Mouse (Mus musculus) hindbrain, embryonic 10.5 days (tissue): Measurements from ENCODE around the gene Bcam. TPM values are rescaled to one million over a fixed set of nuclear protein-coding genes. Genes with fewer than 3 reads are reported as not detected.
A peak's percentile ranks its signal among the peaks of the same experiment; 100 is the strongest.

Experiments used
- DNase-seq: peaks from one replicate; pipeline ENCODE4 v3.0.0-alpha.2; 2017; ENCODE audit warnings: low spot score
- H3K27ac ChIP-seq: fragments of 300-500 bp; sonication (generic); 2 replicates; pipeline ENCODE4 v1.5.1; 2016; ENCODE audit warnings: mild to moderate bottlenecking, moderate library complexity
- H3K27me3 ChIP-seq: fragments of 300-500 bp; sonication (generic); 2 replicates; pipeline ENCODE4 v1.6.1; 2016; ENCODE audit warnings: mild to moderate bottlenecking; ENCODE audit not compliant: poor library complexity, insufficient read depth, severe bottlenecking
- H3K36me3 ChIP-seq: fragments of 300-500 bp; sonication (generic); 2 replicates; pipeline ENCODE4 v1.6.1; 2016; ENCODE audit warnings: mild to moderate bottlenecking, moderate library complexity
- H3K4me1 ChIP-seq: fragments of 300-500 bp; sonication (generic); replicated peaks from 2 replicates; pipeline ENCODE4 v1.6.1; 2016; ENCODE audit warnings: mild to moderate bottlenecking
- H3K4me3 ChIP-seq: fragments of 300-500 bp; sonication (generic); 2 replicates; pipeline ENCODE4 v1.5.1; 2016; ENCODE audit warnings: mild to moderate bottlenecking, moderate library complexity
- H3K9me3 ChIP-seq: fragments of 300-500 bp; sonication (generic); 2 replicates; pipeline ENCODE4 v1.6.1; 2016; ENCODE audit warnings: mild to moderate bottlenecking, moderate library complexity
- whole genome bisulfite sequencing: fragments of 180-500 bp; shearing (Covaris S2); methylation state at CpG from one replicate; pipeline ENCODE4 v1.1.7; 2016; 5-methylcytosine and 5-hydroxymethylcytosine counted together
- polyA plus RNA-seq: library from polyadenylated mRNA; unstranded; fragments of >200 nt; fragmentation: Nextera tagmentation; extraction: Ambion mirVana; gene quantifications from 2 replicates; pipeline ENCODE4 v1.2.1, GENCODE M21; 2016

The Bcam gene
- polyA plus RNA-seq, 1 experiment from 2014 or later = 46.8 TPM

DNA sequence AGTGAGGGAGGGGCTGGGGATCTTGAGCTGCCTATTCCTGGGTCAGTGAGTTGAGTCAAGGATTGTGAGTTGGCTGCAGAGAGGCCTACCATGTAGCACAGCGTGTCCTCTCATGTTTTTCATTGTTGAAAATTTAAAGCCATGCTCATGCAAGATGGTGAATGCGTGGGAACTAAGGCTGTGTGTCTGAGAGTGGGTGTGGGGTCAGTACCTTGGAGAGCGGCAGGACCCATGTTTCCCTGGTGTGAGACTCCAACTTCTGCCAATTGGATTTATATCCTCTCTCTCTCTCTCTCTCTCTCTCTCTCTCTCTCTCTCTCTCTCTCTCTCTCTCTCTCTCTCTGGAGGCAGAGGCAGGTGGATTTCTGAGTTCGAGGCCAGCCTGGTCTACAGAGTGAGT lies 44.3 kb downstream of the Bcam start:
- no peak for DNase-seq
- Histone ChIP-seq H3K4me3 (no peak overlapping the region), H3K36me3 (peaks cover 100% of the 10 kb centered on the region), H3K9me3 (peaks cover 3% of the 10 kb centered on the region; the same call in 1 of the 2 replicates), H3K27me3 (no peaks in the 10 kb centered on the region), H3K27ac (no peak overlapping the region), H3K4me1 (no peaks in the 10 kb centered on the region)
- 91% methylated on average over 4 of the region's 4 CpGs for WGBS

DNA sequence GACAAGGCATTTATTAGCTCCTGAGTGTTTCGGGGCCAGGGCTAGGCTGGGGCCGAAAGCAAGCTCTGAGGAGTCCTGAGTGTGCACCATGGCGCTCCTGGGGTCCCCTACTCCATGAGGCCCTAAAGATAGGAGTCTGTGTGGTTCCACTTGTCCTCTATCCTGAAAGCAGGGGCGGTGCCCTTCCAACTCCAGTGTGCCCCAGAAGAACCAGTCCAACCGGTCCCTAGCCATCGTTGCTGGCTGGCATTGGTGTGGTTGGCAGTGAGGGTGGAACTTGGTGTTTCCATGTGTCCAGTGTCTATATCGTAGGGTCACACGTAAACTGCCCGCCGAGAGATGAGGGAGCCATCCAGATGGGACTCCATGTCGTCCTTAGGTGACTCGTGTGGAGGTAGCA lies 46.6 kb downstream of the Bcam start:
- Histone ChIP-seq H3K4me1 (no peaks in the 10 kb centered on the region), H3K36me3 (peaks cover 100% of the 10 kb centered on the region), H3K9me3 (peaks cover 15% of the 10 kb centered on the region), H3K27me3 (no peaks in the 10 kb centered on the region), H3K4me3 (no peak overlapping the region), H3K27ac (no peak overlapping the region)
- WGBS = 92% methylated on average over 12 of the region's 12 CpGs
- DNase-seq = no peak

DNA sequence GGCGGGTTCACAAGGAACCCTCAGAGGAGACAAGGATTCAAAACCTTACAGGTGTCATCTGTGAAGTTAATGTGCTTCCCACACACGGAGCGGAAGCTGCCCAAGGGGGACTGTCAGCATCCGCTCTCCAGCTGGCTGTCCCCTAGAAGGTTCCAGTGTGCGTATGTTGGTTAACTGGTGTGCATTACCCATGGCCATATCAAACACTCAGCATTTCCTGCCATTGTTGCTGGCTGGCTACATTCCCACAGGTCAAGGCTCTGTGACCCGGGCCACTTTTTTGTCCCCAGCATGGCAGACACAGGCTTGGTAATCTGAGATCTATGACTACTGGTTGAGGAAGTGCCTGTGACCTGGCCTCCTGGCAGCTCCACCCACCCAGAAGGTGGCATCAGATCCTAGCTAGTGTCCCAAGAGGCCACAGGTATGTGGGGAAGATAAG lies 48.0 kb downstream of the Bcam start:
- 91% methylated on average over 6 of the region's 6 CpGs for WGBS
- Histone ChIP-seq H3K27ac (no peak overlapping the region), H3K27me3 (no peaks in the 10 kb centered on the region), H3K36me3 (peaks cover 98% of the 10 kb centered on the region), H3K4me3 (no peak overlapping the region), H3K9me3 (peaks cover 15% of the 10 kb centered on the region), H3K4me1 (no peaks in the 10 kb centered on the region)
- no peak for DNase-seq

DNA sequence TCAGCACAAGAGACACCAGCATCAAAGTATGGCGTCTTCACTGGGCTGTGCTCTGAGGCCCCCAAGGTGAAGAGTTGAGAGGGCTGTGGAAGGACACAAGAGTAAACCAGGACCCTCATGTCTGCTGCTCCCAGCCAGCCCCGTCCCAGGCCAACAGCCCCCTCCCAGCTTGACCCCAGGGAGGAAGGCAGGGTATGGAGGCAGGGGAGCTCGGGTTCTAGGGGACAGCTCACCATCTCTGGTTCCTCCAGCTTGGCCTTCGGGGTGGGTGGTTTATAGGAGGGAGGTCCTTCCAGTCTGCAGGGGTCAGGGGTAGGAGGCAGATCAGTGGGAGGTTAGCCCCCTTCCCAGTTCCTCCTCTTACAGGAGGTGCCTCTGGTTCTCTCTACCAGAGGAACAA lies 51.6 kb downstream of the Bcam start:
- H3K4me3 ChIP-seq = no peak overlapping the region
- no peaks in the 10 kb centered on the region for H3K27me3 ChIP-seq
- 93% methylated on average over 4 of the region's 4 CpGs for WGBS
- peaks cover 15% of the 10 kb centered on the region for H3K9me3 ChIP-seq
- H3K36me3 ChIP-seq = peaks cover 69% of the 10 kb centered on the region
- H3K4me1 ChIP-seq = peaks cover 15% of the 10 kb centered on the region
- DNase-seq = no peak
- no peak overlapping the region for H3K27ac ChIP-seq

DNA sequence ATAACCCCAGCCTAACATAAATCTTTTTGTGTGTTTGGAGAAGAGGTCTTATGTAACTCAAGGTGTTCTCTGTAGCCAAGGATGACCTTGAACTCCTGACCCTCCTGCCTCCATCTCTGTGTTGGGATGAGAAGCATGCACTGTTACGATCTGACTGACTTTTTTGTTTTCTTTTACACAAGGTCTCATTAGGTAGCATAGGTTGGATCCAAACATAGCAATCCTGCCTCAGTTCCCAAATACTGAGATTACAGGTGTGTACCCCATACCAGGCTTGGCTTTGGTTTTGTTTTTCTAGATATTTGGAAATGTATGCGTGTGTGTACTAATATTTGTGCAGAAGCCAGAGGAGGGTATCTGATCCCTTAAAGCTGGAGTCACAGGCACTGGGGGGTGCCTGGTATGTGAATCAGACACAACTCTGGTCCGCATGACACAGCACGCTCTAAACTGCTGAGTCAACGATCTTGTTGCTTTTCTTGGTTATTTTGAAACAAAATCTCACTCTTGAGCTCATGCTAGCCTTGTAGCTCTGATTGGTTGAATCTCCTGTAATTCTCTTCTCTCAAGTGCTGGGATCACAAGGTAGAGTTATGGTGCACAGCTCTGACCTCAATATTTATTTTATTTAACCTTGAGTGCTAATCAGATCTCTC lies 52.4 kb downstream of the Bcam start:
- peaks cover 23% of the 10 kb centered on the region for H3K4me1 ChIP-seq
- DNase-seq = no peak
- 90% methylated on average over 5 of the region's 5 CpGs for WGBS
- H3K4me3 ChIP-seq = no peak overlapping the region
- peaks cover 15% of the 10 kb centered on the region for H3K9me3 ChIP-seq
- H3K27me3 ChIP-seq = no peaks in the 10 kb centered on the region
- no peak overlapping the region for H3K27ac ChIP-seq
- peaks cover 65% of the 10 kb centered on the region for H3K36me3 ChIP-seq

DNA sequence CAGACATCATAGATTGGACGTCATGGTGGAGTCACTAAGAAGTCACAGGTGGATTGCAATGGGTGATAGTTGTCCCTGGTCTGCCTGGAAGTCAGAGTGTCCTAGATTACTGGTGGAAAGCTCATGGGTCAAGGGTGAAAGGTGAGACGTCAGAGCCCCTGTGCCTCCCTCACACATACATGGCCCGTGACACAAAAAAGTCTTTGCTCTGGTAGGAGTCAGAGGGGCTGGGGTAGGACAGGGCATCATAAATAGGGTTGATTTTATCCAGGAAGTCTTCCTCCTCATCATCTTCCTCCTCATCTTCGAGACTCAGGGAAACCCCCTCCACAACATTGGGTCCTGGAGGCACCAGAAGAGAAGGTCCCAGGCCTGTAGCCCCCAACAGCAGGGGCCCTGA lies 53.5 kb downstream of the Bcam start:
- Histone ChIP-seq H3K9me3 (peaks cover 15% of the 10 kb centered on the region), H3K4me3 (no peak overlapping the region), H3K27ac (no peak overlapping the region), H3K36me3 (peaks cover 65% of the 10 kb centered on the region), H3K27me3 (no peaks in the 10 kb centered on the region), H3K4me1 (peaks cover 23% of the 10 kb centered on the region)
- no peak for DNase-seq
- WGBS = 83% methylated on average over 4 of the region's 4 CpGs

DNA sequence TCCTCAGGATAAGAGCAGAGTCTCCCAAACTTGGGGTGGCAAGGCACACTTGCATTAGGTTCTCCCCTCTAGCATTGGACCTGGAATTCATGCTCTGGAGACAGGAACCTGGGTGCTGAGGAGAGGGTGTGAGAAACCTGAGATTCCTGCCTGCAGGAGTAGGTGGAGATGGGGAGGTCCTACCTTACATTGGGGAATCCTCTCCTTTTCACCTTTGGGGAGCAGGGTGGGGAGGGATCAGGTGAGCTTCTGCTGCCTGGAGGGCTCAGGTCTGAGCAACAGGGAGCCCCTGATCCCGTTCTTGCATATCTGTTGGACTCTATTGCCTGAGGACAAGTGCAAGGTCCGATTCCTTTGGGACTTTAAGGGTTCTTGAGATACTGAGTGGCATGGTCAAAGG lies 54.0 kb downstream of the Bcam start:
- Histone ChIP-seq H3K27me3 (no peaks in the 10 kb centered on the region), H3K4me3 (peak overlapping the region; percentile 100), H3K4me1 (peaks cover 23% of the 10 kb centered on the region), H3K36me3 (peaks cover 65% of the 10 kb centered on the region), H3K27ac (peak overlapping the region; percentile 87), H3K9me3 (peaks cover 15% of the 10 kb centered on the region)
- no peak for DNase-seq
- WGBS = 87% methylated on average over 2 of the region's 2 CpGs

DNA sequence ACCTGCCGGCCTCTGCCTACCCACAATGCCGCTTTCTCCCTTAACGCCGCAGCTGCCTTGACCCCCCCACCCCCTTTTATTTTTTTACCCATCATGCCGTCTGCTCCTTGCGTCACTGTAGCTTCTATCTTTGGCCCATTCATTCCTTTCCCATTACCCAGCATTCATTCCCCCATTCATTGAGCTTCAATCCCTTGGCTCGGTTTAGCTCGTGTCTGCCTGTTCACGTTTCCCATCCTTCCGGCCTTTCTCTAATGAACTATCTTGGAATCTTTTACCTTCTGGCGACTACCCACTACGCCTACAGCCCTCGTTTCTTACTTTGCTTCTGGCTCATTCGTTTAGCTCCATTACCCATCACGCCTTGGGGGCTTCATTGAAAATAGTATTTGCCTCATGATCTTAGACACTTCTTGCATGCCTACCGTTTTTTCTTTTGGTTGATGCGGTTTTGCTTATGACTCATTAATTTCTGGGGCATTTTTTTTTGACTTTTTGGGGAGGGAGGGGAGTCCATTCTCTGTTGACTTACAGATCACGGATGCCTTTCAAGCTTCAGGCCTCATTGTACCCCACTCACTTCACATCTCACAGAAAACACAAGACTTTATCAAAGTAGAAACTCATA lies 54.6 kb downstream of the Bcam start:
- H3K27me3 ChIP-seq = no peaks in the 10 kb centered on the region
- DNase-seq = no peak
- peaks cover 65% of the 10 kb centered on the region for H3K36me3 ChIP-seq
- peak overlapping the region; percentile 87 for H3K27ac ChIP-seq
- peak overlapping the region; percentile 100 for H3K4me3 ChIP-seq
- peaks cover 23% of the 10 kb centered on the region for H3K4me1 ChIP-seq
- WGBS = 7% methylated on average over 18 of the region's 18 CpGs
- H3K9me3 ChIP-seq = peaks cover 9% of the 10 kb centered on the region

DNA sequence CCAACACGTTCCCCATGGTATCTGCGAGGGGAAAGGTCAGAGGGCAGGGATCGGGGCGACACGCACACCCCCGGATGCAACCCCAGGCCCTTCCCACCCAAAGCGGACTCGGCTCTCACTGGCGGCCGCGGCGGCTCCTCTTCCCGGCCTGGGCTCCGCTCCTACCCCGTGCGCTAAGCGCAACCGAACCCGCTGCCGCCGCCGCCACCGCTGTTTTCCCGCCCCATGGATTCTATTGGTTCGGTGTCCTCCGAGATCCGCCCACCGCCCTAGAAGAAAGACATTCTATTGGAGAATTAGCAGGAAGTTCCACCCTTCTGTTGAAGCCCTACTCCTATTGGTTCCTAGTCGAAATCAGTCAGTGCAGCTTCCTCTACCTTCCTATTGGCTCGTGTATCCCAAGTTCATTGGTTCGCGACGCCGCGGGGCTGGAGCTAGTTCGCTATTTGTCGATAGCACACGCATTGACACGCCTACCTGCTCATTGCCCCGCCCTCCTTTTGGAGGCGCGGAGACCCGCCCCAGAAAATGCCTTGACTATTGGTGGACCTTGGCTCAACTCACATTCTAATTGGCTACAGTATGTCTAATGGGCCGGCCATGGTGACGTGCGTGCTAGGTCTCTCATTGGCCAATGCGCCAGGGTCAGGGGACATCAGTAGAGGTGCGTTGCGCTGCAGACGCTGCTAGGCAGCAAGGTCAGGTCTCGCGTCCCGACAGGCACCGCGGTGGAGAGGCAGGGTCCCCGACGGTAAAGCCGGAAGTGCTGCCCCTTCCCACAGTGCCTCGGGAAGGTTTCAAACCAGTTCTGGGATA lies 55.4 kb downstream of the Bcam start, which contains the start of gene Tomm40:
Gene Tomm40, minus strand, starts transcription at position 200 of the 816 bp plus-strand sequence.
- H3K27me3 ChIP-seq = no peaks in the 10 kb centered on the region
- DNase-seq = peak; percentile 99
- H3K4me3 ChIP-seq = peak within 1 kb of the TSS; percentile 100
- WGBS = under 1% methylated on average over 59 of the region's 59 CpGs
- H3K27ac ChIP-seq = peak within 1 kb of the TSS; percentile 90
- H3K36me3 ChIP-seq = peaks cover 65% of the 10 kb centered on the region
- peaks cover 23% of the 10 kb centered on the region for H3K4me1 ChIP-seq
- H3K9me3 ChIP-seq = peaks cover 1% of the 10 kb centered on the region; the same call in 1 of the 2 replicates

DNA sequence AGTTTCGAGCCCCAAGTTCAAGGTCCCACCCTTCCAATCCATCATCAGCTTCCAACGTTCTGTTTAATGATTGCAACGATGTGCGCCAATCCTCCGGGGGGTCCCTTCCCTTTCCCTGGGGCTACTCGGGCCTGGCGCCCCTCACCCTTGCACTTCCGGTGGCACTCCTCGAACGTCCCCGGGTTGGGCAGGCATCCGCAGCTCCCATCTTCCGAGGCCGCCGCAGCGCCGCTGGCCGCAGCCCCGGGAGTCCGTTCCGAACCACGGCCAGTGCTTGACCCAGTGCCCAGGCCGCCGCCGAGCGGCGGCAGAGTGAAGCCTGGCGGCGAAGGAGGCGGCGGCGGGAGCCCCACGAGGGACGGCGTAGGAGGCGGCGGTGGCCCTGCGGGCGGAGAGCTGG lies 56.0 kb downstream of the Bcam start:
- peak overlapping the region; percentile 100 for H3K4me3 ChIP-seq

DNA sequence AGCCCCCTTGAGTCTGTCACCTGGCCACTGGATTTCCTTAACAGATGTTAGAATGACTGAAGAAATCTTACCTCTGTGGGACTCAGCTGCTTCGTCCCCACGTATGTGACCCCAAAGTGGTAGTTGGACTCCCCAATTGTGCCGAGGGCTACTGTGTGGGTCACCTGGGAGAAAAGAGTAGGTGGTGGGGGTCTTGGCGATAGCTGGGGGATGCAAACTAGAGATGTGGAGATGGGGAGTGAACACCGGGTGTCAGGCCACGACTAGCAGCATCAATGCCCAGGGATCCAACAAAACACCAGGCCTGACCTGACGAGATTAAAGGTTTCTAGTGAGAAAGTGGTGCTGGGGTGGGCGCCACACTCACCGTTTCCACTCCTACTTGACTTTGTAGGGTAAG lies 57.2 kb downstream of the Bcam start:
- Histone ChIP-seq H3K36me3 (peaks cover 65% of the 10 kb centered on the region), H3K27ac (no peak overlapping the region; the same call in 1 of the 2 replicates), H3K4me1 (peaks cover 23% of the 10 kb centered on the region), H3K27me3 (no peaks in the 10 kb centered on the region), H3K9me3 (no peaks in the 10 kb centered on the region), H3K4me3 (peak overlapping the region; percentile 100)
- 89% methylated on average over 9 of the region's 9 CpGs for WGBS
- no peak for DNase-seq

More for the DNA sequence above, 56.0 kb downstream of the Bcam start:
- Histone ChIP-seq H3K27me3 (no peaks in the 10 kb centered on the region), H3K9me3 (no peaks in the 10 kb centered on the region), H3K27ac (peak overlapping the region; percentile 90), H3K36me3 (peaks cover 65% of the 10 kb centered on the region), H3K4me1 (peaks cover 23% of the 10 kb centered on the region)
- DNase-seq = no peak
- WGBS = under 1% methylated on average over 39 of the region's 39 CpGs

DNA sequence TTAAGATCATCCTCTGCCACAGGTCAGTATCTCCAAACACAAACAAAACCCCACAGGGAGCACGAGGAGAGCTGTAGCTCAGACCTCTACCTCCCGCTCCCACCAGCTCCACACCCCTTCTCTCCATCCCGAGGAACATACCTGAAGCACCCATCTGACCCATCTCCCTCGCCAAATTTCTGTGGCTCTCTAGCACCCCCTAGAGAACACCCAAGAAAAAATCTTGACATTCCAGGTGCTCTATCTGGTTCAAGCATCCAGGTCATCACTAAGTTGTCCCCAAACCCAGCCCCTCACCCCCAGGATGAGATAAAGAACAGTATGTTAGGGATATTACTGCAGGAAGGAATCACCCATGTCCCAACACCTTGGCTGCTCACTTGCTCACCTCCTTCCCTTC lies 57.6 kb downstream of the Bcam start:
- H3K27ac ChIP-seq = no peak overlapping the region
- no peak for DNase-seq
- peaks cover 65% of the 10 kb centered on the region for H3K36me3 ChIP-seq
- H3K9me3 ChIP-seq = no peaks in the 10 kb centered on the region
- peak overlapping the region; percentile 100; the same call in 1 of the 2 replicates for H3K4me3 ChIP-seq
- H3K4me1 ChIP-seq = peaks cover 23% of the 10 kb centered on the region
- no peaks in the 10 kb centered on the region for H3K27me3 ChIP-seq
- WGBS = 59% methylated on average over 4 of the region's 4 CpGs

DNA sequence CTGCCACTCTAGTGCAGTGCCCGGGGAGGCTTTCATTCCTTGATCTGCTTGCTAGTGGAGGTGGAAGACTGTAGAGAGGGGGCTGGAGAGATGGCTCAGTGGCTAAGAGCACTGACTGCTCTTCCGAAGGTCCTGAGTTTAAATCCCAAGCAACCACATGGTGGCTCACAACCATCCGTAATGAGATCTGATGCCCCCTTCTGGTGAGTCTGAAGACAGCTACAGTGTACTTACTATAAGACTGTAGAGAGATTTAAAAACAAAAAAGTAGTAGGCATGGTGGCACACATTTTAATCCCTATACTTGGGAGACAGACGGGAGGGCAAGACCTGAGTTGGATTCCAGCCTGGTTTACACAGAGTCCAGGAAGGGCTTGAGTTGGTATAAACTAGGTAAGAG lies 58.4 kb downstream of the Bcam start:
- no peak overlapping the region for H3K4me3 ChIP-seq
- no peaks in the 10 kb centered on the region for H3K9me3 ChIP-seq
- H3K4me1 ChIP-seq = peaks cover 23% of the 10 kb centered on the region
- H3K36me3 ChIP-seq = peaks cover 67% of the 10 kb centered on the region
- no peaks in the 10 kb centered on the region for H3K27me3 ChIP-seq
- DNase-seq = no peak
- WGBS = 84% methylated on average over 4 of the region's 4 CpGs
- no peak overlapping the region for H3K27ac ChIP-seq
